Mouse (Mus musculus) ovary, postnatal 14 days (tissue): ENCODE measurements around the gene Fam19a1.
A peak's percentile ranks its signal among the peaks of the same experiment; 100 is the strongest.

Experiments used
- DNase-seq: peaks from one replicate; pipeline ENCODE4 v3.0.0; 2022; ENCODE audit warnings: low spot score

Fam19a1 gene

GRCm38 (mm10) chr6:96437814-96438213, 324.9 kb downstream of the Fam19a1 start:
- DNase-seq: no peak

- no peak for DNase-seq
Measured at GRCm38 (mm10) chr6:96439419-96439818, 326.5 kb downstream of the Fam19a1 start.

- DNase-seq: no peak
Measured at GRCm38 (mm10) chr6:96441971-96442370, 329.0 kb downstream of the Fam19a1 start.

GRCm38 (mm10) chr6:96447466-96447865, 334.5 kb downstream of the Fam19a1 start:
- peak; percentile 4 for DNase-seq

GRCm38 (mm10) chr6:96456266-96456665, 343.3 kb downstream of the Fam19a1 start:
- no peak for DNase-seq

DNA sequence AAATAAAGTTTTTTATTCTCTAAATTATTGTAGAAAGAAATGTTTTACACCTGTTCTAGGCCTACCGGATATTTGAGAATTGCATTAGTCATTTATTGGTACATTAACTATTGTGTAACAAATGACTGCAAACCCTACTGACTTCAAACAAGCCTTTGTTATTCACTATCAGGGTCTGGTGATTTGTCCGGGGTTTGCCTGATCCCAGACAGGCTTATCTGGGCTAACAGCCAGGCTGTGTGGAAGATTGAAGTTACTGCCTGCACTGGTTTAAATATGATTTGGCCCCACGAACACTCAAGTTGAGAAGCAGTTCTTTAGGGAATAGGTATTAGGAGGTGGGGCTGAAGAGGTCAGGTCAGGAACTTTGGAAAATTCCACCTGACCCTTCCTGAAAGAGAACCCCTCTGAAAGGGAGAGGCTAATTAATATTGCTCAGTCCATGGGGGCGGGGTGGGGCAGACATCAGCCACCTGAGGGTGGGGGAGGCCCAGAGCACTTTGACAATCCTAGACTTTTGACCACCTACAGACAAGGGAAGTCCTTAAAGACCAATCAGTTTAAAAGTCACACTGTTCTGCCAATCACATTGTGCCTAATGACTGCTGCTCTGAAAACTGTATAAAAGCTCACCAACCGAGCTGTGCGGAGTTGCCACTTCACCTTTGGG, 344.8 kb downstream of the Fam19a1 start:
- no peak for DNase-seq

- no peak for DNase-seq
Measured at GRCm38 (mm10) chr6:96459041-96459440, 346.1 kb downstream of the Fam19a1 start.

DNA sequence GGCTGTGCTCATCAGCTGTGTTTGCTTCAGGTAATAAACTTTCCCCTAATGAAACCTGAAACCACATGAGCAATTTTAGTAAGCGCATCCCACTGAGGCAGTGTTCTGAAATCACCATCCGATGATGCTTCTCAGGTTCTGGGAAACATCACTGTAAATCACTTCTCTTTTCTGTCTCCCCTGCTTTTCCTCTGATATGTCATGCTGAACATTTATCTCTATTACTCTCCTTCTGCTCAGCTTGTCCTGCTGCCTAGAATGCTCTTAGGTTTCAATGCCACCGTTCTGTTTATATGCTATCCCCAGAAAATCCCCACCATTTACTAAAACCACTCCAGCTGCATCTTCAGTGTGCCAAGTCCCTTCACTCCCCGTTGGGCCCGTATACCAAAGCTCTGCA, 386.5 kb downstream of the Fam19a1 start:
- DNase-seq: no peak

GRCm38 (mm10) chr6:96541600-96541999, 428.6 kb downstream of the Fam19a1 start:
- no peak for DNase-seq

GRCm38 (mm10) chr6:96544832-96545231, 431.9 kb downstream of the Fam19a1 start:
- DNase-seq: no peak

GRCm38 (mm10) chr6:96550431-96550830, 437.5 kb downstream of the Fam19a1 start:
- no peak for DNase-seq

DNA sequence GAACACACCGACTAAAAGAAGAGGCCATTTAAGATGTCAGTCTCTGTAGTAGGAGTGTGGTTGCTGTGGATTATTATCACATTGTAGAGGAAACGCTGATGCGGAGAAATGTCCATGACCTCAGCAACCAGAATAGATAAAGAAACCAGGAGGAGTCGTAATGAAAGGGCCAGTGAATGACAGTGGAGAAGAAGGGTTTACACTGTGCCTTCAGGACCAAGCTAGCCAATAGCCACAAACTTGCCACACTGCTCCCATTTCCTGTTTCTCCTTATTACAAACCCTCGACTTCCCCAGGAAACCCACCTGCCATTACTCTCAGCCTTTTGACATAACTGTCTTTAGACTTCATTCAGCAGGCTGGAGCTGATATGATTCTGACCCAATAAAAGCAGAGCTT, 465.7 kb downstream of the Fam19a1 start:
- DNase-seq: no peak

DNA sequence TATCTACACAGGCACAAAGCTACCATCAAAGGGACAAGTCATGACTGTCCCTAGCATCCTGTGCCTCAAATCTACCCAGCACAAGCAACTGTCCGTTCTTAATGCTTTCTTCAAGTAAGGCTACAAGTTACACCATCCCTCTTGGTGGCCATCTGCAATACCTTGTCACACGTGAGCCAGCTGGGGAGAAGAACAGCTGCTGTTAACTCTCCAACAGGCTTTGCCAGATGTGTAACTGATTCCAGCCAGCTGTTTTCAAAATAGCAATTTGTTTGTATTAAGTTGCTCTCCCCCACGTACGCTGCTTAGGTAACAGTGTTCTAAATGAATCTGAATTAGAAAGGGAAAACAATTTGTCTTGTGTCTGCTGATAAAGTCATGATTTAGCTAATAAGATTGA, 467.8 kb downstream of the Fam19a1 start:
- no peak for DNase-seq

DNA sequence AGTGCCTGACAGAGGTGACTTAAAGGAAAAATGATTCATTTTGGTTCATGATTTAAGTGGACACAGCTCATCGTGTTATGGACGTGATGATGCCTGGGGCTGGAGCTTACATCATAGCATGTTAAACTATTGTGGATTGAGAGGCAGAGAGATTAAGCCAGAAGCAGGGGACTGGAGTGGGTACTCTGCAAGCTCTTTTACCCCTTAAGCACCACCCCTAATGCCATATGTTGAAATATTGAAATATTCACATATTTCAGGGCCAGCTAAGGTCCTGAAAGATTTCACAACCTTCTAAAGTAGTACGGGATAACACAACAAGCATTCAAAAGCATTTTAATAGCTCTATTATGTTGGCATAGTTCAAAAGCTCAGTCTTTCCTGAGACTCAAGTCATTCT, 468.2 kb downstream of the Fam19a1 start:
- no peak for DNase-seq

DNA sequence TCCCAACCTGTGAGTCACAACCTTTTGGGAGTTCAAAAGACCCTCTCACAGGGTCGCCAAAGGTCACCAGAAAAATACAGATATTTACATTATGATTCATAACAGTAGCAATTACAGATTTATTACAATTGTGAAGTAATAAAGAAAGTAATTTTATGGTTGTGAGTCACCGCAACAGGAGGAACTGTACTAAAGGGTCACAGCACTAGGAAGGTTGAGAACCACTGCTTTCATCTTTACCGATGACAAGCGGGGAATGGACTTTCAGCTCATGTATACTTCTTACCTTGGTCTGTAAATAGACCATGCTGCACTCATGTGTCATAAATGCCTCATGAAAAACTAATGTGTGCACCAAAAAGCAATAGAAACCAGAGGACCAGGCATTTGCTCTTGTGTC, 474.5 kb downstream of the Fam19a1 start:
- no peak for DNase-seq

DNA sequence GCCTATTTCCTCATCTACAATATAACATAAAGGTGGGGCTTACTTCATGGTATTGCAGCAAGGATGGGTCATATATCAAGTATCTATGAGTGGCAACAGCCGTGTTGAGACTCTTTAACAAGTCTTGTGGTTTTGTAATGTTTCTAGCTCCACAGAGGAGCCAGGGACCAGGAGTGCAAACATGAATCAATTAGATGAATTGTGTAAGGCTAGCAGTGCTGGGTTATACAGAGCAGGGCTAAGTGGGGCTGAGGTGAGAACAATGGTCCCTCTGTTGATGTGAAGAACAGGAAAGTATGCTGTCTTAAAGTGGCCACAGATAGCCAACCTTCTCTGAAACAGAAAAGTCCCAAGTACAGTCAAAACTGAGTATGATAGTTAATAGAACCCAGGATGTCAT, 480.1 kb downstream of the Fam19a1 start:
- DNase-seq: no peak

DNA sequence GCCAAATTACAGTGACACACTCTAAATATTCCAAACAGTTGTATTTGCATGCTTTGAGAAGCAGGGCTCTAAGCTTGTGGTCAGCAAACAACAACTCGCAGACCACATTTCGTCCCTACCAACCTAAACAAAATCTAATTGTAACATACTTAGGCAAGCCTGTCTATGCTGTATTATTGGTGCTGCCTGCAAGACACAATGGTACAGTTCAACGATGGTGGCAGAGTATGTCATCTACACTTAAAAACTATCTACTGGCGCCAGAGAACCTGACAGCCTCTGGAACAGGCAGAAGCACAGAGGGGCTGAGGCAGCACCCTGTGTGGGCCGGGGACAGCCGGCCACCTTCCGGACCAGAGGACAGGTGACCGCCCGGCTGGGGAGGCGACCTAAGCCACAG, 482.2 kb downstream of the Fam19a1 start:
- DNase-seq: no peak

DNA sequence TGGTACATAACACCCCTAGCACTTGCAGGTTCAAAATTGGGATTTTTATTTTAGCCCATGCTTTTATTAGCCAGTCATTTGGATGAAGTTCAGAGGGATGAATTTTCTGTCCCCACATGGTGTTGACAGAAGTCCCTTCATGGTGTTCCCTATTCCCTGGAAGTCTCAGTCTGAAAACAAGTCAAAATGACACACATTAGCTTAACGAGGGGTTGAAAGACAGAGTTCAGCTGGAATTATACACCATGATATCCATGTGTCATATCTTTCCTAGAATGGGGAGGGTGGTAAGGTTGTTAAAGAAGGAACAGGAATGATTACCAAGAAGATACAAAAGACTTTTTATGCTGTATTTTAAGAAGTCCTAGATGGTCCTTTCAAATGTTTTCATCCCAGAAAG, 511.2 kb downstream of the Fam19a1 start:
- no peak for DNase-seq

DNA sequence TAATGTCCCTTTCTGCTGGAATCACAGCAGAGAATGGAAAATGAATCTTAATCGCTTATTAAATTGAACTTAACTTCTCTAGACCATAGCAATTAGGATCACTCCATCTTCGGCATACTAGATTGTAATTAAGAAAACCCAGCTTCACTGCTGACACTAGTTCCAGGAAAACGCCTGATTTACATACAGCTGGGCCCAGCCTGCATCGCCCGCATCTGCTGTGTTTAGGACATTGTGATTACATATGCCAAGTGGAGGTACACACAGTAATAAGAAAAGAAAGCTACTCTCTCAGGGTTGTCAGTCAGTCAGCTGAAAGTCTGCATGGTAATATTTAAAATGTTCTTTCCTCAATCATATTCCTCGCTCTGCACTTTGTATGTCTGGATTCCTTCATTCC, 518.6 kb downstream of the Fam19a1 start:
- no peak for DNase-seq

- DNase-seq: no peak
Measured at GRCm38 (mm10) chr6:96632243-96632642, 519.3 kb downstream of the Fam19a1 start.

- DNase-seq: no peak
Measured at GRCm38 (mm10) chr6:96635663-96636062, 522.7 kb downstream of the Fam19a1 start.

DNA sequence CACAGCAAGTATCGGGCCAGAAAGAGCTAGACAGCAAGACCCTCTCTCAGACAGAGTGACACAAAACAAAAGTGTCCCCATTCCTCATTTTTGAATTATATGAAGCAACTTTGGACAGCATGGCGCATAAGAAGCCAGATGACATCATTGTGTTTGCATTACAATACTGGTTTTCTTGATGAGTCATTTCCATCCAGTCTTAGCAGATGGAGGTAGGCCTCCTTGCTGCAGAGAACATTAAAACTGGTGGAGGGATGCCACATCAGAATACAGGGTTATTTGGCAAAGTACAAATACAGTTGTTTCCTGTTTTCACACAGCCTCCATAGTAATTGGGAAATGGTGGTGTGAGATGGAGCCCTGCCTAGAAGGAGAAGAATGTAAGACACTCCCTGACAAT, 535.8 kb downstream of the Fam19a1 start:
- no peak for DNase-seq

GRCm38 (mm10) chr6:96649267-96649666, 536.3 kb downstream of the Fam19a1 start:
- no peak for DNase-seq

GRCm38 (mm10) chr6:96666311-96666710, 553.4 kb downstream of the Fam19a1 start:
- no peak for DNase-seq

GRCm38 (mm10) chr6:96677813-96678212, 564.9 kb downstream of the Fam19a1 start:
- no peak for DNase-seq
